Mouse (Mus musculus) cerebellum, adult 18-20 months (tissue): ENCODE measurements around the gene Sftpa1.
A peak's percentile ranks its signal among the peaks of the same experiment; 100 is the strongest.

Experiments used
- DNase-seq, 2 experiments: peaks; one replicate each; pipeline ENCODE4 v3.0.0; 2021

Sftpa1 gene

GRCm38 (mm10) chr14:41131540-41131939 lies at the start of gene Sftpa1:
TSS of gene Sftpa1 (plus strand) at chr14:41131782.
- no peak for DNase-seq

DNA sequence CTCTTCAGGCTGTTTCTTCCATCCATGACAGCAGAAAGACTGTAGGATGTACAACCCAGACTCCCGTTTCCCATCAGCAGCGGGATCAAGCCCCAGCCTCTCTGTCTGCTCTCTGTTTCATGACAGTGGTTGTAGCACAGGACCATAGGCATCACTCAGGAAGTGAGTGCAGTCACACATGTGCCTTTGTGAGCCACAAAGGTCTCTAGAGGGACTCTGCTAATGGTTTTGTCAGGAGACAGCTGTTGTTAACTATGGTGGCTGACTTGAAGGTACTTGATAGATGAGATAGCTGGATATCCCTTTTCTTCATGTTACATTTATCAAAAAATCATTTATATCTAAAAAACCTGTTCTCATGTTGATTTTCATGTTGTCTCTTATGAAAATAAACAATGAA lies 49.2 kb upstream of the Sftpa1 start:
- no peak for DNase-seq

DNA sequence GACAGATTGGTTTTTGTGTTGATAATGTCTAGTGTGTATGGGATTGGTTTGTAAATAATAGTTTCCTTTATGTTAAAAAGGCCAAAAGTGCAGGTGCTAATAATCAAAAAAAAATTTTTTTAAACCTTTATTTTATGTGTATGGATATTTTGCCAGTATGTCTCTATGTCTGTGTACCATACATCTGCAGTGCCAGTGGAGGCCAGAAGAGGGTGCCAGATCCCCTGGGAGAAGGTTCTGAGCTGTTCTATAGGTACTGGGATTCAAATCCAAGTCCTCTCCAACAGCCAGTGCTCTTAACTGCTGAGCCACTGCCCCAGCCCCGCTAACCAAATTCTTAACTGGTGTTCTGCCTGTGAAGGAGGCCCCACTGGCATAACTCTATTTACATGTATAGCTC lies 44.1 kb upstream of the Sftpa1 start:
- DNase-seq: peak; percentile 8 to 14

DNA sequence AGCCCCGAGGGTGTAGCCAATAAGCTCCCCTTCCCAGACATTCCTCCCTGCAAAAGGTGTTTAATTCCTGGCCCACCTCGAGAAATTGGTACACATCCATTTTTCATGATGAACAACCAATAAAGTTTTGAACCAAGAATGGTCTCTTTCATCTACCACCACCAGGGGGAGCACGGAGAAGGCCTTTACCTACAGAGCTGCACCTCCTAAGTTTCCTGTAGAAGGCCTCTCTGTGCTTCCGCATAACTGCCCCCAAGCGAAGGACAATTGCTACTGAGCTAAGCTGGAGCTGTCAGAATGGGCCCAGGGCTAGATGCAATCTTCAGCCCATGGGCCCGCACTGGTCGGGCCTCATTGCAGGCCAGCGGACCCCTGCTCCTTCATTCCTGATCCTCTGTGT lies 40.8 kb upstream of the Sftpa1 start:
- peak in 1 of 2 experiments; percentile 6 for DNase-seq

- DNase-seq: no peak
Measured at GRCm38 (mm10) chr14:41094114-41094513, 37.5 kb upstream of the Sftpa1 start.

- DNase-seq: no peak
Measured at GRCm38 (mm10) chr14:41096296-41096860, 35.2 kb upstream of the Sftpa1 start.

DNA sequence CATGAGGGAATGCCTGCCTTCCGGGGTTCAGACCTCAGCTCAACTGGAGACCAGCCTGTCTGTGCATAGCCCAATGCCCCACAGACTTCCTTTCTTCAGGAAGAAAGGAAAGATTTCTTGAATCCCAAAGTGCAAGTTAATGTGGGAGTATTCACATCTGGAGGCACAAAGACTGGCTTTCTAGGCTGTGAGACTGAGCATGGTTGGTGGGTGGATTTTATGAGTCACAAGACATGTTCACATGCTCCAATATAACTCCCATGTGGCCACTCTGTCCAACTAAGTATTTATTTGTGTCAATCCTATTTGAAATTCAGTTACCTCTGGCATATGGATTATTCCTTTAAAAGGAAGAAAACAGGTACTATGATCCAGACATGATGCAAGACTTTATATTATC lies 32.9 kb upstream of the Sftpa1 start:
- DNase-seq: no peak

- DNase-seq: no peak
Measured at GRCm38 (mm10) chr14:41100712-41101111, 30.9 kb upstream of the Sftpa1 start.

- no peak for DNase-seq
Measured at GRCm38 (mm10) chr14:41101242-41101641, 30.3 kb upstream of the Sftpa1 start.

GRCm38 (mm10) chr14:41102269-41102668 lies 29.3 kb upstream of the Sftpa1 start:
- no peak for DNase-seq

DNA sequence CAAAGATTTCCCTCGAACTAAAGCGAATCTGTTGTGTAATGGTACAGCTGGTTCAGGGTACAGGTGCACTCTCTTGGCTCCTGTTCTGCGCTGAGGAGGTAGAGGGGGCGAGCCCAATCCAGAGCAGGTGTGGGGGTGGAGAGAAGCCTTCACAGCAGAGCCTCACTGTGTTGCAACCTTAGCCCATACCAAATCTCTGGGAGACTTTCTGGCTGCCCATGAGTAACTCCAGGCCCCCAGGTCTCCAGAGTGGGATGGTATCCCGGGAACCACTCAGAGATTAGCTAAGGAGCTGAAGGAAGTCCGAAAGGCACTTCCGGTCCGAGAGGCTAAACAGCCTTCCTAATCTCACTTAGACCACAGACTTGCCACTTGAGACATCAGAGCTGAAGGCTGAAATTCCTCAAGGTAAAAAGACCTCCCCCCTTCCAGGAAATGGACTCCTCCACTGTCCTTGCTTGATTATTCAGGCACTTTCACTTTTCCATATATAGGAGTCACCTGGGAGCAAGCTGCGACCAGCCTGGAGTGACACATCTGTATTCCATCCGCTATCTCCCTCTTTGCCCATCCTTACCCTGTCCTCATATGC lies 26.6 kb upstream of the Sftpa1 start, which contains the start of gene Mat1a:
TSS of gene Mat1a (plus strand) at position 183 of the 592 bp plus-strand sequence.
- DNase-seq: no peak

DNA sequence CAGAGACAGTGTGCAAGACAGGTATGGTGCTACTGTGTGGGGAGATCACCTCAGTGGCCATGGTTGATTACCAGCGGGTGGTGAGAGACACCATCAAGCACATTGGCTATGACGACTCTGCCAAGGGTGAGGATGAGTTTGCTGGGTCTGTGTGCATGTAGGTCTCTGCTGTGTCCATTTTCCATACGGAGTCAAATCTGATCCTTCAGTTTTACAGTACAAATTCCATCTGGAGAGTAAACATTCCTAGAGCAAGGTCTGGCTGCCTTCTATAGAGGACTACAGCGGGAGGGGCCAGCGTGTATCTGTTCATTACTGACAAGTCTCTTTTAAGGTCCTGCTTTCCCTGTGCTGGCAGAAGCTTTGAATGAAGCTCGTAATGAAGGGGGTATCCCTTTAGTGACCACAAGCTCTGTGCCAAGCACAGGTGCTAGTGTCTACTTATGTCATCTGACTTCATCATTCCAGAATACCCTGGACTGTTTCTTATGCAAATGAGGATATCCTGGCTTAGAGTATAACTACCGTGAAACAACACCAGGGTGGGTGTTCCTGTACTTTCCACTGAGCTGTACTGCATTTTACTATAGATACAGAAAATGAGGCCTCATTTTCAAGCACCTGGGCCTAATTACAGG lies 20.4 kb upstream of the Sftpa1 start:
- DNase-seq: no peak

- DNase-seq: no peak
Measured at GRCm38 (mm10) chr14:41112944-41113343, 18.6 kb upstream of the Sftpa1 start.

GRCm38 (mm10) chr14:41116271-41116670 lies 15.3 kb upstream of the Sftpa1 start:
- DNase-seq: peak in 1 of 2 experiments; percentile 6

GRCm38 (mm10) chr14:41124683-41125082 lies 6.9 kb upstream of the Sftpa1 start:
- no peak for DNase-seq

DNA sequence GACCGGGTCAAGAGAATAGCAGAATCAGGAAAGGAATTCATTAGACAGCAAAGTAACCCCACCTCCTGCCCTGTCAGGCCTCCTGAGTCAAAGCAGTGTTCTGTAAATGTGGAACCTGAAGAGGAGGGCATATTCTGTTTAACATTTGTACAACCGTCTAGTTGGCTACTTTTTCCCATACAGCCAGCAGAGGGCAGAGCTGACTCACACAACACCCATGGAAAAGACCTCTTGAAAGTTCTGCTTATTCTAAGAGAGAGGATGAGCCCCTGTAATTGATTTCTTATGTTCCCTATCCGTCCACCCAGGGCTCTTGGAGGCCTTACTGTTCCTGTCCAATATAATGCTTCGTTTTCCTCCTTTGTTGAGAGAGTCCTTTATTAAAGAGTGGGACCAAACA lies 3.6 kb upstream of the Sftpa1 start:
- DNase-seq: no peak

GRCm38 (mm10) chr14:41137006-41137405 lies 5.4 kb downstream of the Sftpa1 start:
- DNase-seq: no peak

- DNase-seq: no peak
Measured at GRCm38 (mm10) chr14:41140686-41141085, 9.1 kb downstream of the Sftpa1 start.

- no peak for DNase-seq
Measured at GRCm38 (mm10) chr14:41146035-41146434, 14.5 kb downstream of the Sftpa1 start.

- DNase-seq: no peak
Measured at GRCm38 (mm10) chr14:41146922-41147321, 15.3 kb downstream of the Sftpa1 start.

DNA sequence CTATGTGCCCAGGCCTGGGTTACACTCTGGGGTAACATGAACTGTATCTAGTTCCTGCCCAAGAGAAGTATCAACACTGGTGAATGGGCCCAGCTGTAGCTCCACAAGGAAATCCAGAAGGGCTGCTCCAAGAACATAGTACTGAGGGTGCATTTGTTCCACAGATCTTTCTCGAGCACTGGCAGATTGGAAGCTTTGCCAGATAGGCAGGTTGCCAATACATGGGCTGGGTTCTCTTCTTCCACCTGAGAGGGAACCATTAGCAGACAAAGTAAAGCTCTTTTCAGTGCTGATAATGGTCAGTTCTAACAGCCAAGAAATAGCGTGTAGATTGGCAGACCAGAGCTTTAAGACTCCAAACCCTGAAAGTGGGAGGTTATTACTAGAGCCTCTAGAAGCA lies 15.8 kb downstream of the Sftpa1 start:
- DNase-seq: no peak

DNA sequence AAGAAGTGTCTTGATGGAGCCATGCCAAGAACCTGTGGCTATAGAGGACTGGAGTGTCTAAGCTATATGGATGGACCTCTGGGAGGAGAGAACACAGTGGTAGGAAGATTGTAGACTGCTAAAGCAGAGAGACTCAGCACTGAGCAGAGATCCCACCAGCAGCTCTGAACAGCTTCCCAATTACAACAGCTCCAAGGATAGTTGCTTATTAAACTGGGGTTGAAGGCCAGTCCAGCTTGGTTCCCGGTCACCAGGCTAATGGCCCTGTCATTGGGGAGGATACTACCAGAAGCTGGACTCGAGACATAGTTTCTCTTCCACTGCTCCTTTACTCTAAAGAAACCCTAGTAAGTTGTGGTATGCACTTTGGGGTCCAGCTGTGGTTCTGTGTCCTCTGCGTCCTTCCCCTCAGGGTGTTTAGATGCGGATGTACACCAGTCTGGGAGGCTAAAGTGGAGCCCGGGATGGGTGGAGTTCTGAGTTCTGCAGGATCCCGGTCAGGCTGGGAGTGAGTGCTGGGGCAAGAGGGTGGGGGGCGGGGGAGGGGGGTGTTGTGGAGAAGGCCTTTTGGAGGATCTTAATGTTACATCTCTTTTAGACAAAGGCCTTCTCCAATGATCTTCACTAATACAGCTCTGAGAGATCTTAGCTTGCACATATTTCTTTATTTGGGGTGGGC lies 19.8 kb downstream of the Sftpa1 start, which contains the start of gene Mbl1:
TSS of gene Mbl1 (plus strand) at position 239 of the 679 bp plus-strand sequence.
- no peak for DNase-seq

DNA sequence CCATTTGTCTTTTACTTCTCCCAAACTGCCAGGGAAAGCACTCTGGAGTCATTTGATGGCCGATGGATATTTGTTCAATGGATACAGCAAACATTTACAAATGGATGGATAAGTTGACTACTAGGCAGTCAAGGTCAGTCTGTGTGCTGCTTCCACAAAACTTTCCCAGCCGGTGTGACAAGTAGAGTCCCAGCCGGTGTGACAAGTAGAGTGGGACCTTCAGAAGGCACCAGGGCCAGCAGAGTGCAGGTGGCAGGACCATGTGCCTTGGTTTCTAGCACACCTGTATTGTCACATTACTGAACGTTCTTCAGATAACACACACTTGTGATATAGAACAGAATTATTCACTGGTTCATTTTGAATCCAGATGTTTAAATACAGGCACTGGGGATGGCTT lies 28.5 kb downstream of the Sftpa1 start:
- no peak for DNase-seq

DNA sequence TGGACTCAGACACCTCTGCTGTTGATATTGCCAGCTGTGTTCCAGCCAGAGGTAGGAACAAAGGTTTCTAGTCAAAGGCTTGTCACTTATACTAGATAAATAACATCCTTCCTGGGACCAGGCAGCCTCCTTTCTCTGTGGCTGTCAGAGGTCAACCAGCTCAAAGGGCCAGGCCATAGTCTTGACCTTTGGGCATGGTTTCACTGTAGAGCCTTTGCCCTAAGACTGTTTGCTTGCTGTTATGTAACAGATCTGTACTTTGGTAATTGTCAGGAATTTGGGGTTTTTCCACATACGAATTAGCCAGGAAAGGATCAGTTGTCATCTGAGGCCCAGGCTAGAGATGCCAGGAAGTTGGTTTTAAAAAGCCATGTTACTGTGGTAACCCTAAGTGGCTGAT lies 29.2 kb downstream of the Sftpa1 start:
- no peak for DNase-seq
